Mouse (Mus musculus) hindbrain, embryonic 11.5 days (tissue): ENCODE results near the gene 3110082I17Rik. TPM values are rescaled to one million over a fixed set of nuclear protein-coding genes. Genes with fewer than 3 reads are reported as not detected.
"Not testable (repeated sequence)": the region's sequence is repeated elsewhere in the genome, so short reads cannot be mapped to it uniquely, and the experiment has no call there.

Experiments
- ATAC-seq: fragments of 200-750 bp; cut with Nextera tagmentation; 2 replicates; pipeline ENCODE4 v1.8.0; 2017; ENCODE audit warnings: mild to moderate bottlenecking, moderate TSS enrichment, moderate library complexity; ENCODE audit not compliant: low FRiP score
- DNase-seq: peaks from one replicate; pipeline ENCODE4 v3.0.0-alpha.2; 2015; ENCODE audit warnings: low spot score
- H3K27ac ChIP-seq: fragments of 300-500 bp; sonication (generic); 2 replicates; pipeline ENCODE4 v1.5.1; 2014; ENCODE audit warnings: mild to moderate bottlenecking, low read depth, low read length
- H3K27me3 ChIP-seq: fragments of 300-500 bp; sonication (generic); 2 replicates; pipeline ENCODE4 v1.6.1; 2014; ENCODE audit warnings: mild to moderate bottlenecking, low read length, moderate library complexity, mixed read lengths; ENCODE audit not compliant: control insufficient read depth, insufficient read depth
- H3K36me3 ChIP-seq: fragments of 300-500 bp; sonication (generic); 2 replicates; pipeline ENCODE4 v1.6.1; 2014; ENCODE audit warnings: mild to moderate bottlenecking, low read length, moderate library complexity, mixed read lengths; ENCODE audit not compliant: control insufficient read depth, insufficient read depth
- H3K4me1 ChIP-seq: fragments of 300-500 bp; sonication (generic); replicated peaks from 2 replicates; pipeline ENCODE4 v1.6.1; 2014; ENCODE audit warnings: low read length, mixed read lengths; ENCODE audit not compliant: control insufficient read depth, insufficient read depth
- H3K4me2 ChIP-seq: fragments of 300-500 bp; sonication (generic); replicated peaks from 2 replicates; pipeline ENCODE4 v1.6.1; 2014; ENCODE audit warnings: mild to moderate bottlenecking, low read depth, low read length
- H3K4me3 ChIP-seq: fragments of 300-500 bp; sonication (generic); 2 replicates; pipeline ENCODE4 v1.5.1; 2014; ENCODE audit warnings: low read depth, low read length
- H3K9ac ChIP-seq: fragments of 300-500 bp; sonication (generic); 2 replicates; pipeline ENCODE4 v1.6.1; 2014; ENCODE audit warnings: low read depth, low read length
- H3K9me3 ChIP-seq: fragments of 300-500 bp; sonication (generic); 2 replicates; pipeline ENCODE4 v1.6.1; 2016; ENCODE audit warnings: low read length; ENCODE audit not compliant: control insufficient read depth
- WGBS: fragments of 180-500 bp; shearing (Covaris S2); extraction: QIAGEN DNeasy Blood & Tissue Kit; methylation state at CpG from one replicate; pipeline ENCODE4 v1.1.7; 2014; 5-methylcytosine and 5-hydroxymethylcytosine counted together
- polyA plus RNA-seq: library from polyadenylated mRNA; unstranded; fragments of >200 nt; fragmentation: Nextera tagmentation; extraction: Ambion mirVana; gene quantifications from 2 replicates; pipeline ENCODE4 v1.2.1, GENCODE M21; 2014

Gene 3110082I17Rik
- polyA plus RNA-seq, 1 experiment from 2014 or later, result 29.2 TPM

DNA sequence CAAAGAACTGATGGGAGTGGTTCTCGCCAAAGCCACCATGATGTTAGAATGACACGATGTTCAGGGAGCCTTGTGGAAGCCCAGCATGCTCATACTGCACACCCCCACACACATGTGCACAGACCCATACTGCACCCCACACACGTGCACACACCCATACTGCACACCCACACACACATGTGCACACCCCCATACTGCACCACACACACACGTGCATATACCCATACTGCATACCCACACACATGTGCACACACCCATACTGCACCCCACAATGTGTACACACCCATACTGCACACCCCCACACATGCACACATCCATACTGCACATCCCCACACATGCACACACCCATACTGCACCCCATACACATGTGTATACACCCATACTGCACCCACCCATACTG is 124.7 kb downstream of the 3110082I17Rik start:
- WGBS, result 98% methylated on average over 4 of the region's 4 CpGs
- Histone ChIP-seq H3K4me2 (no peak overlapping the region), H3K4me3 (no peak overlapping the region), H3K27me3 (no peaks in the 10 kb centered on the region), H3K36me3 (peaks cover 14% of the 10 kb centered on the region), H3K27ac (no peak overlapping the region), H3K9ac (no peak overlapping the region), H3K9me3 (no peaks in the 10 kb centered on the region), H3K4me1 (no peaks in the 10 kb centered on the region)
- ATAC-seq (peak; percentile 43; the same call in 1 of the 2 replicates), DNase-seq (no peak)

DNA sequence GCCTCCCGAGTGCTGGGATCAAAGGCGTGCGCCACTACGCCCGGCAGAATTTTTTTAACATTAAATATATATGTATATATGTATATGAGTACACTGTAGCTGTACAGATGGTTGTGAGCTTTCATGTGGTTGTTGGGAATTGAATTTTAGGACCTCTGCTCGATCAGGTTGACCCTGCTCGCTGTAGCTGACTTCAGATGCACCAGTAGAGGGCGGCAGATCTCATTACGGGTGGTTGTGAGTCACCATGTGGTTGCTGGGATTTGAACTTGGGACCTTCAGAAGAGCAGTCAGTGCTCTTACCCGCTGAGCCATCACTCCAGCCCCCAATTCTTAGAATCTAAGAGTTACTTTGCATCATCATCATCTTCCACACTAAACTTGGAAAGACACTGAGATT is 125.9 kb downstream of the 3110082I17Rik start:
- ATAC-seq, H3K36me3 ChIP-seq, DNase-seq, H3K4me3 ChIP-seq, H3K27ac ChIP-seq, H3K4me1 ChIP-seq, H3K9me3 ChIP-seq, H3K27me3 ChIP-seq, H3K9ac ChIP-seq, H3K4me2 ChIP-seq: not testable (repeated sequence)
- 86% methylated on average over 10 of the region's 10 CpGs for WGBS

DNA sequence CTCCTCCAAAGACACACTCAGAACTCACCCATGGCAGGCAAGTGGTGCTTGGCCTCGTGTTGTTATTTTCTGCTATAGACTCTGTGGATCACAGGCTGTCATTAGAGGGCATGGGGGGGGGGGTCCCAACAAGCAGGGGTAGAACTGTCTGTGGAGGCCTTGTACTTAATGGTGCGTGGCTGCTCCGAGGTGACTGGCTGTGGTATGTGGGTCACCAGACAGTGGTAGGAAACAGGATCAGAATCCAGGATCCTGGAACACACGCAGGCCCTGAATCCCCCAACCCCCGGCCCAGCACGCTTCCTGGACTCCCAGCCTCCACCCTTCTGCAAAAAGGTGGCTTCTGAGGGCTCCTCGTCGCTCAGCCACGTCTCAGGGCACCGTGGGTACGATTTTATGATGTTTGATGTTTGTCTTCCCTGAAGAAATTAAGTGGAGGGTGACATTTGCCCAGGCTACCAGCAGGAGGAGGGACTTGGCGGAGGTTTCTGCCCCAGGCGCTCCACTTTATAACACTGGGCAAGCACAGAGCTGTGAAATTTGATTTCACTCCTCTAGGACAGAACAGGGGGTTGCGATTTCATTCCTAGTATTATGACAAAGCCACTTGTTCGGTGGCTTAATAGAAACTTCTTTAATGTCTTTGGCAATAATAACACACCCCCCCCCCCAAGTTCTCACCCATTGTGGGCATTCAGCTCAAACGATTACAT is 126.9 kb downstream of the 3110082I17Rik start:
- Histone ChIP-seq H3K4me3 (no peak overlapping the region), H3K27ac (no peak overlapping the region), H3K4me2 (no peak overlapping the region), H3K27me3 (no peaks in the 10 kb centered on the region), H3K9ac (no peak overlapping the region), H3K4me1 (no peaks in the 10 kb centered on the region), H3K36me3 (peaks cover 5% of the 10 kb centered on the region; the same call in 1 of the 2 replicates), H3K9me3 (no peaks in the 10 kb centered on the region)
- WGBS, result 86% methylated on average over 16 of the region's 16 CpGs
- DNase-seq, result no peak
- no peak for ATAC-seq

- Histone ChIP-seq H3K4me1 (no peaks in the 10 kb centered on the region), H3K9me3 (no peaks in the 10 kb centered on the region), H3K4me2 (no peak overlapping the region), H3K4me3 (no peak overlapping the region), H3K27ac (no peak overlapping the region), H3K27me3 (no peaks in the 10 kb centered on the region), H3K9ac (no peak overlapping the region), H3K36me3 (peaks cover 5% of the 10 kb centered on the region; the same call in 1 of the 2 replicates)
- DNase-seq (no peak), ATAC-seq (no peak)
- 82% methylated on average over 8 of the region's 8 CpGs for WGBS
Observed at GRCm38 (mm10) chr5:139332590-139333272, 127.6 kb downstream of the 3110082I17Rik start.

DNA sequence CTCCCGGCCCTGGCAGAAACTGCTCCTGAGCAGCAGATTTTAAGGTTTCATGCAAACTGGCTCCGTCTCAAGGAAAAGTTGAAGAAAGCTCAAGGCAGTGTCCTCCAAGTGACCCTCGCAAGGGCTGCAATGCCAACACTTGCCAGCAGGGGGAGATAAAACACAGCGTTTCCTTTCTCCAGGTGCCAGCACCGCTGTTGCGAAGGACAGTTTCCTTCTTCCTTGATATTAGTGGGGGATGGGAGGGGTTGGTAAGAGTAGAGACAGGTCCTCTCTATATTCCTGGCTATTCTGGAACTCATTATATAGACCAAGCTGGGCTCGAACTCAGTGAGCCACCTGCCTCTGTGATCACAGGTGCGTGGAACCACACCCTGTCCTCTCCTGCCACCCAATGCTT is 128.6 kb downstream of the 3110082I17Rik start:
- peaks cover 4% of the 10 kb centered on the region; the same call in 1 of the 2 replicates for H3K36me3 ChIP-seq
- no peaks in the 10 kb centered on the region for H3K9me3 ChIP-seq
- no peaks in the 10 kb centered on the region for H3K27me3 ChIP-seq
- WGBS, result 22% methylated on average over 8 of the region's 8 CpGs
- no peak overlapping the region for H3K9ac ChIP-seq
- peak; percentile 31 for ATAC-seq
- no peak overlapping the region for H3K27ac ChIP-seq
- H3K4me1 ChIP-seq, result no peaks in the 10 kb centered on the region
- no peak overlapping the region for H3K4me3 ChIP-seq
- DNase-seq, result peak; percentile 90
- H3K4me2 ChIP-seq, result no peak overlapping the region

DNA sequence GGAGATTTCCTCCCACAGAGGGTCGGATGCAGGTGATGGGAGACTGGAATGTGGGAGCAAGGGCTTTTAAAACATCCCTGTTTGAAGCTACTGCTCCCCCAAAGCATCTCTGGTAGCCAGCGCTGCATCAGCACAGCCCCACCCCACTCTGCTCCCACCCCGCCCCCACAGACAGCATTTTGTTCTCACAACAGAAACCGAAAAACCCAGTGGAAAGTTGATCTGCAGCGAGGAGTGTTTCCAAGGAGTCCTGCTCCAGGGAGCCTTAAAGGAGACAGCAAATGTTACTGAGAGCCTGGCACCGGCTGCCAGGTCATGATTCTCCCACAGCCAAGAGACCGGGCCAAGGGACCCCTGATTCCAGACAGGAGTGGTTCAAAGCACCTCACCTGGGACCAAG is 129.6 kb downstream of the 3110082I17Rik start:
- Histone ChIP-seq H3K4me2 (no peak overlapping the region), H3K4me1 (no peaks in the 10 kb centered on the region), H3K27ac (no peak overlapping the region), H3K9me3 (no peaks in the 10 kb centered on the region), H3K9ac (no peak overlapping the region), H3K27me3 (peaks cover 4% of the 10 kb centered on the region), H3K36me3 (no peaks in the 10 kb centered on the region), H3K4me3 (no peak overlapping the region)
- WGBS, result 76% methylated on average over 7 of the region's 7 CpGs
- DNase-seq (no peak), ATAC-seq (no peak)

GRCm38 (mm10) chr5:139327634-139328020 is 132.7 kb downstream of the 3110082I17Rik start:
- Histone ChIP-seq H3K4me3 (no peak overlapping the region), H3K9me3 (no peaks in the 10 kb centered on the region), H3K27me3 (peaks cover 27% of the 10 kb centered on the region), H3K27ac (no peak overlapping the region), H3K4me1 (0 out of 2 replicates have a peak, but pooled peaks cover 5% of the 10 kb centered on the region), H3K36me3 (no peaks in the 10 kb centered on the region), H3K4me2 (no peak overlapping the region), H3K9ac (no peak overlapping the region)
- DNase-seq (no peak), ATAC-seq (no peak)
- 67% methylated on average over 7 of the region's 7 CpGs for WGBS

GRCm38 (mm10) chr5:139326986-139327633 is 133.2 kb downstream of the 3110082I17Rik start:
- Histone ChIP-seq H3K9me3 (no peaks in the 10 kb centered on the region), H3K4me3 (no peak overlapping the region), H3K4me1 (0 out of 2 replicates have a peak, but pooled peaks cover 5% of the 10 kb centered on the region), H3K27ac (no peak overlapping the region), H3K4me2 (no peak overlapping the region), H3K9ac (no peak overlapping the region), H3K27me3 (peaks cover 27% of the 10 kb centered on the region), H3K36me3 (no peaks in the 10 kb centered on the region)
- DNase-seq, result no peak
- 68% methylated on average over 7 of the region's 7 CpGs for WGBS
- ATAC-seq, result no peak
